Mouse (Mus musculus): ENCODE results near the gene Agpat1. TPM values are rescaled to one million over a fixed set of nuclear protein-coding genes. Genes with fewer than 3 reads are reported as not detected.

Gene Agpat1
- polyA plus RNA-seq, 1 experiment from 2014 or later: 56.0 TPM

DNA sequence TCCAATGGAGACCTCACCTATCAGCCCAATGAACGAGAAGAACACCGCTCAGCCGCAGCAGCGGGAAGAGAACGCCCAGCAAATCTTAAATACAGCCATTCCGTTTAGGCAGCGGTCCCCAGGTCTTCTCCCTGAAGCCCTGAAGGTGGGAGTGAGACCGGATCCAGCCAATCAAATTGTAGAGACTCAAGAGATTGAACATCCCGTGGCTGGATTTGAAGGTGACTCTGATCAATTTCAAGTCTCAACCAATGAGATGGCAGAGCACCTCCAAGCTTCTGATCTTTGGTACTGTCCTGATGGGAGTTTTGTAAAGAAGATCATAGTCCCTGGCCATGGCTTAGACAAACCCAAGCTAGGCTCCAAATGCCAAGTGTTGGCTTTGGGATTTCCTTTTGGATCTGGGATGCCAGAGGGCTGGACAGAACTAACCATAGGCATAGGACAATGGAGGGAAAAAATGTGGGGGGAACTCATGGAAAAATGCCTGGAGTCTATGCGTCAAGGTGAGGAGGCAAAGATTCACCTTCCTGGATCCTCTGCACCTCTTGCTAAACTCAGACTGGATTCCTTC, 41.3 kb downstream of the Agpat1 start:
- no peak for ATAC-seq (ENCODE audit: low read depth)

DNA sequence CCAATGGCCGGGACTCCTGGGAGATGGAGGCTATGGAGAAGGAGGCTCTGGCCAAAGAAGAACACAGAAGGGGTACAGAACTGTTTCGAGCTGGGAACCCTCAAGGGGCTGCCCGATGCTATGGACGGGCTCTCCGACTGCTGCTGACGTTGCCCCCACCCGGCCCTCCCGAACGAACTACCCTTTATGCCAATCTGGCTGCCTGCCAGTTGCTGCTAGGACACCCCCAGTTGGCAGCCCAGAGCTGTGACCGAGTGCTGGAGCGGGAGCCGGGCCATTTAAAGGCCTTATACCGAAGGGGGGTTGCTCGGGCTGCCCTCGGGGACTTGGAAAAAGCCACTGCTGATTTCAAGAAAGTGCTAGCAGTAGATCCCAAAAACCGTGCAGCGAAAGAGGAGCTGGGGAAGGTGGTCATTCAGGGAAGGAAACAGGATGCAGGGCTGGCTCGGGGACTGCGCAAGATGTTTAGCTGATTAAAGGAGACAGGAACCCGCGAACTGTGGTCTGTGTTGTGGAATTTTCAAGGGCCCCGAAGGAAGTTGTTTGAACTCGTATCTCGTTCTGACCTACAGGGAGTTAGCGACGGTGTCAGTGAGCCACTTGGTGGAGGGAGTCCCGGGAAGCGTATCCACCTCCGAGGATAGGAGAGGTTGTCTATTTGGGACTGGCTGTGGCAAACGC, 41.9 kb downstream of the Agpat1 start:
- H3K4me1 ChIP-seq (replicated peaks; ENCODE audit: control insufficient read depth, insufficient read depth, low read length): peaks cover 24% of the 10 kb centered on the region
- no peak overlapping the region; the same call in 1 of the 2 replicates for H3K27ac ChIP-seq (ENCODE audit: low read length)
- WGBS: 82% methylated on average over 30 of the region's 30 CpGs
- no peak for ATAC-seq (ENCODE audit: low read depth)
- peak overlapping the region; percentile 40 for H3K4me2 ChIP-seq (ENCODE audit: low read depth, low read length)
- H3K4me3 ChIP-seq (ENCODE audit: low read length): no peak overlapping the region; the same call in 1 of the 2 replicates
- H3K36me3 ChIP-seq (ENCODE audit: control insufficient read depth, insufficient read depth, low read length): peaks cover 5% of the 10 kb centered on the region
- H3K9me3 ChIP-seq (ENCODE audit: control insufficient read depth, low read length): no peaks in the 10 kb centered on the region
- H3K9ac ChIP-seq (ENCODE audit: low read length): no peak overlapping the region
- H3K27me3 ChIP-seq (ENCODE audit: control insufficient read depth, insufficient read depth, low read depth, low read length): no peaks in the 10 kb centered on the region

More for the DNA sequence above, 41.3 kb downstream of the Agpat1 start:
- Histone ChIP-seq H3K36me3 (ENCODE audit: control insufficient read depth, insufficient read depth, low read length) (peaks cover under 1% of the 10 kb centered on the region; the same call in 1 of the 2 replicates), H3K4me2 (ENCODE audit: low read depth, low read length) (peak overlapping the region; percentile 79), H3K4me3 (ENCODE audit: low read length) (peak overlapping the region; percentile 77), H3K9me3 (ENCODE audit: control insufficient read depth, low read length) (no peaks in the 10 kb centered on the region), H3K27me3 (ENCODE audit: control insufficient read depth, insufficient read depth, low read depth, low read length) (no peaks in the 10 kb centered on the region), H3K27ac (ENCODE audit: low read length) (no peak overlapping the region), H3K9ac (ENCODE audit: low read length) (peak overlapping the region; percentile 74), H3K4me1 (replicated peaks; ENCODE audit: control insufficient read depth, insufficient read depth, low read length) (peaks cover 24% of the 10 kb centered on the region)
- 37% methylated on average over 10 of the region's 10 CpGs for WGBS

DNA sequence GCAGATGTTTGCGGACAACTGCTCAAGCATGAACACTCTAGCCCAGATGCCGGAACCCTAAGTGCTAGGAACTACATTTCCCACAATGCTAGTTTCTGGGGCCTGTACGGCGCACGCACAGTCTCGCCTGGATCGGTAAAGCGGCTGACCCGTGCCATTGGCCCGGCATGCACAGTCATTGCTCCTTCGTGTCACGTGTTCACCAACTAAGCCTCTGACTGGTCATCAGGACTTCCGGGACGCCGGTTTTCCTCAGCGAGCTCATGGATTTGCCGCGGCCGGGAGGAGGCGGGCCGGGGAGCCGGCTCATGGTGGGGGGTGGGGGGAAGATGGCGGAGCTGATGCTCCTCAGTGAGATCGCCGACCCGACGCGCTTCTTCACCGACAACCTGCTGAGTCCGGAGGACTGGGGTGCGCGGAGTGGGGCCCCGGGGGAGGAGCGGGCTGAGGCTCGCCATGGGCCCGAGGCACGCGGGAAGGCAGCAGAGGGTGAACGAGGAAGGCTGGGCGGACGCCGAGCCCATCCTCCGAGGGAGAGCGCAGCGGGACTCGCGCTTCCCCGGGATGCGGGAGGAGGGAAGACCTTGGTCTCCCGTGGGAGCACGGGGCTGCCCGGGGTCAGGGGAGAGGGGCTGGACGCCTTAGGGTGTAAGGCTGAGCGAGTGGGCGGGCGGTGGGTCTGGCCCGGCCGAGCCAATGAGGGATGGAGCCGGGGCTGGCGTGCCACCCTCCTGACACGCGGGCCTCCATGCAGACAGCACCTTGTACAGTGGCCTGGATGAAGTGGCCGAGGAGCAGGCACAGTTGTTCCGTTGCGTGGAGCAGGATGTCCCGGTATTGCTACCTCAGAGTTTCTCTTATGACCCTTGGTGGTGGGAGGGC, 43.1 kb downstream of the Agpat1 start, which contains the start of gene Atf6b:
TSS of gene Atf6b (plus strand) at position 241 of the 882 bp plus-strand sequence.
- Histone ChIP-seq H3K36me3 (ENCODE audit: control insufficient read depth, insufficient read depth, low read length) (peaks cover 12% of the 10 kb centered on the region), H3K4me2 (ENCODE audit: low read depth, low read length) (peak within 1 kb of the TSS; percentile 87), H3K27ac (ENCODE audit: low read length) (peak within 1 kb of the TSS; percentile 36; the same call in 1 of the 2 replicates), H3K4me3 (ENCODE audit: low read length) (peak within 1 kb of the TSS; percentile 84), H3K9me3 (ENCODE audit: control insufficient read depth, low read length) (no peaks in the 10 kb centered on the region), H3K9ac (ENCODE audit: low read length) (peak within 1 kb of the TSS; percentile 84), H3K27me3 (ENCODE audit: control insufficient read depth, insufficient read depth, low read depth, low read length) (no peaks in the 10 kb centered on the region), H3K4me1 (replicated peaks; ENCODE audit: control insufficient read depth, insufficient read depth, low read length) (peaks cover 24% of the 10 kb centered on the region)
- peak; percentile 97 for ATAC-seq (ENCODE audit: low read depth)
- under 1% methylated on average over 63 of the region's 66 CpGs for WGBS

DNA sequence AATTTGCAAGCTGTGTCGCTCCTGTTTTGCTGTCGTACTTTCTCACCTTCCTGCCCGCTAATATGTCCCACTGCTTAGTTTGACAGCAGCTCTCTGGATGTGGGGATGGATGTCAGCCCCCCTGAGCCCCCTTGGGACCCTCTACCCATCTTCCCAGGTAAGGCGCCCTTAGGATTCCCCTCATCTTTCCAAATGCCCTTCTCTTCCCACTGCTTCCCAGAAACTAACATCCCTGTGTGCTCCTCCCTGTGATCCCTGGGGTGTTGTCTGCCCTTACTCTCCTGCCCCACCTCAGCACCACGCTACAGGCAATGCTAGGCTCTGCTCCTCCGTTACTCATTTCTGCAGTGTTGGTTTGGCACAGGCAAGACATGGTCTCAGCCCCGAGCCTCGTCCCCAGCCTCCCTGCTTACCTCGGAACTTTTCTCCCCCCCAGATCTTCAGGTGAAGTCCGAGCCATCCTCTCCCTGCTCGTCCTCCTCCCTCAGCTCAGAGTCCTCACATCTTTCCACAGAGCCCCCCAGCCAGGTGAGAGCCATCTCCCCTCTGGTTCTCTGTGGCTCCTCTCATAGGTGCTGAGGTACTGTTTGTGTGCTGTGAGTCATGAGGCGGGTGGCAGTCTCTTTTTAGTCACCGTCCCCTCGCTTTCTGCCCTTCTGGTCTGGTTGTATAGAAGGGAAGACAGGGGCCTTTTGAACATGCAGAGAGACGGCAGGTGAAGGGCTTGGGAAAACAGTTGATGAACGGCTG, 44.3 kb downstream of the Agpat1 start:
- H3K9ac ChIP-seq (ENCODE audit: low read length): no peak overlapping the region
- no peaks in the 10 kb centered on the region for H3K27me3 ChIP-seq (ENCODE audit: control insufficient read depth, insufficient read depth, low read depth, low read length)
- 80% methylated on average over 16 of the region's 16 CpGs for WGBS

DNA sequence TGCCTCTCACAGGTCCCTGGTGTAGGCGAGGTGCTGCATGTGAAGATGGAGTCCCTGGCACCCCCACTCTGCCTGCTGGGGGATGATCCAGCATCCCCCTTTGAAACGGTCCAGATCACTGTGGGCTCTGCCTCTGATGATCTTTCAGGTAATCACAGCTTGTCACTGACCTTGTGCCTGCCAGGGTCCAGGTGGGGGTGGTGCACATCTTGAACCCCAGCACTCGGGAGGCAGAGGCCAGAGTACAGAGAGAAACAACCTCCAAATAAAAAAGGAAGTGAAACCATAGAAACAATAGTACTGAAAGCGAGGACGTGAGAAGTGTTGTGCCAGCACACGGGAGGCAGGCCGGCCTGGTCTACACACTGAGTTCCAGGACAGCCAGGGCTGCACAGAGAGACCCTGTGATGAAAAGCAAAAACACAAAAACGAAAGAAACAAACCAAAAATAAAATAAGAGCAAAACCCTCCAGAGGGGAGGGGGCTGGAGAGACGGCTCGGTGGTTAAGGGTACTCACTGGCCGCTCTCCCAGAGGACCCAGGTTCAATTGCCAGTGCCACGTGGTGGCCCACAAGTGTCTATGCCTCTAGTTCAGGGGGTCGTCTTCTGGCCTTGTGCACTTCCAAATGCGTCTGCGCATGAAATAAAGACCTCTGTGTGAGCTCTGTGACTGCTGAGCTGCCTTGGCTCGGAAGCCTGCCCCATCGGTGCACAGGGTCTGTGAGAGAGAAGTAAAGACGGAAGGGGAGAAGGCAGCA, 45.2 kb downstream of the Agpat1 start:
- H3K36me3 ChIP-seq (ENCODE audit: control insufficient read depth, insufficient read depth, low read length): peaks cover 13% of the 10 kb centered on the region
- H3K4me3 ChIP-seq (ENCODE audit: low read length): no peak overlapping the region
- ATAC-seq (ENCODE audit: low read depth): no peak
- no peak overlapping the region for H3K9ac ChIP-seq (ENCODE audit: low read length)
- no peaks in the 10 kb centered on the region for H3K27me3 ChIP-seq (ENCODE audit: control insufficient read depth, insufficient read depth, low read depth, low read length)
- H3K4me2 ChIP-seq (ENCODE audit: low read depth, low read length): no peak overlapping the region
- no peak overlapping the region for H3K27ac ChIP-seq (ENCODE audit: low read length)
- peaks cover 23% of the 10 kb centered on the region for H3K4me1 ChIP-seq (replicated peaks; ENCODE audit: control insufficient read depth, insufficient read depth, low read length)
- no peaks in the 10 kb centered on the region for H3K9me3 ChIP-seq (ENCODE audit: control insufficient read depth, low read length)
- 80% methylated on average over 18 of the region's 18 CpGs for WGBS

More for the DNA sequence above, 44.3 kb downstream of the Agpat1 start:
- peak overlapping the region; percentile 87 for H3K4me2 ChIP-seq (ENCODE audit: low read depth, low read length)
- H3K4me3 ChIP-seq (ENCODE audit: low read length): no peak overlapping the region
- ATAC-seq (ENCODE audit: low read depth): no peak
- peaks cover 13% of the 10 kb centered on the region for H3K36me3 ChIP-seq (ENCODE audit: control insufficient read depth, insufficient read depth, low read length)
- H3K9me3 ChIP-seq (ENCODE audit: control insufficient read depth, low read length): no peaks in the 10 kb centered on the region
- H3K27ac ChIP-seq (ENCODE audit: low read length): no peak overlapping the region
- H3K4me1 ChIP-seq (replicated peaks; ENCODE audit: control insufficient read depth, insufficient read depth, low read length): peaks cover 24% of the 10 kb centered on the region

DNA sequence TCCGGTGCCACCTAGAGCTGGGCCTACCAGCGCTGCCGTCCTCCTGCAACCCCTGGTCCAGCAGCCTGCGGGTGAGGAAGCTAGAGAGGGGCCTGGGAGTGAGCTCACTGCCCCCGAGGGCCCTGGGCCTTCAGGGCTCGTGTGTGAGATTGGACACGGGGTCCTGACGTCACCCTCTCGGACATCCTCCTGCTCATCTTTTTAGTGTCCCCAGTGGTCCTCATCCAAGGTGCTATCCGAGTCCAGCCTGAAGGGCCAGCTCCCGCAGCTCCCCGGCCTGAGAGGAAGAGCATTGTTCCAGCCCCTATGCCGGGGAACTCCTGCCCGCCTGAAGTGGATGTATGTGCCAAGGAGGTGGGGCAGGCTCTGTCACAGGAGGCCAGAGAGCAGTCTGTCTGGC, 46.7 kb downstream of the Agpat1 start:
- Histone ChIP-seq H3K9ac (ENCODE audit: low read length) (no peak overlapping the region), H3K27me3 (ENCODE audit: control insufficient read depth, insufficient read depth, low read depth, low read length) (no peaks in the 10 kb centered on the region), H3K4me3 (ENCODE audit: low read length) (no peak overlapping the region), H3K36me3 (ENCODE audit: control insufficient read depth, insufficient read depth, low read length) (peaks cover 13% of the 10 kb centered on the region), H3K27ac (ENCODE audit: low read length) (no peak overlapping the region), H3K4me1 (replicated peaks; ENCODE audit: control insufficient read depth, insufficient read depth, low read length) (peaks cover 26% of the 10 kb centered on the region), H3K9me3 (ENCODE audit: control insufficient read depth, low read length) (no peaks in the 10 kb centered on the region), H3K4me2 (ENCODE audit: low read depth, low read length) (no peak overlapping the region)
- WGBS: 91% methylated on average over 14 of the region's 14 CpGs
- ATAC-seq (ENCODE audit: low read depth): no peak

GRCm38 (mm10) chr17:34651507-34652221, 47.6 kb downstream of the Agpat1 start:
- ATAC-seq (ENCODE audit: low read depth): no peak
- Histone ChIP-seq H3K27me3 (ENCODE audit: control insufficient read depth, insufficient read depth, low read depth, low read length) (no peaks in the 10 kb centered on the region), H3K9me3 (ENCODE audit: control insufficient read depth, low read length) (no peaks in the 10 kb centered on the region), H3K4me1 (replicated peaks; ENCODE audit: control insufficient read depth, insufficient read depth, low read length) (peaks cover 25% of the 10 kb centered on the region), H3K4me3 (ENCODE audit: low read length) (no peak overlapping the region), H3K36me3 (ENCODE audit: control insufficient read depth, insufficient read depth, low read length) (peaks cover 13% of the 10 kb centered on the region), H3K4me2 (ENCODE audit: low read depth, low read length) (no peak overlapping the region), H3K9ac (ENCODE audit: low read length) (no peak overlapping the region), H3K27ac (ENCODE audit: low read length) (no peak overlapping the region)
- 47% methylated on average over 19 of the region's 19 CpGs for WGBS

DNA sequence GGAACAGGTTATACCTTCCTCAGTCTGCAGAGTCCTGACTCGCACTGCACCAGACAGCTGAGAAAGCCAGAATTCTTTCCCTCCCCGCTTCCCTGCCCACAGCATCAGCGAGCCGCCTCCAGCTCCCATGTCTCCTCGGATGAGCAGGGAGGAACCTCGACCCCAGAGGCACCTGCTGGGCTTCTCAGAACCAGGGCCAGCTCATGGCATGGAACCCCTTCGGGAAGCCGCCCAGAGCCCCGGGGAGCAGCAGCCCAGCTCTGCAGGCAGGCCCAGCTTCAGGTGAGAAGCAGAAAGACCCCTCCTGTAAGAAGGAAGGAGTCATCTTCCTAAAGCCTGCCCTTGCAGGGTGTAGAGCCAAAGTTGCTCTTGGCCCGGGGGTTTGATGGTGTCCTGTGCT, 48.5 kb downstream of the Agpat1 start:
- ATAC-seq (ENCODE audit: low read depth): no peak
- peaks cover 25% of the 10 kb centered on the region for H3K4me1 ChIP-seq (replicated peaks; ENCODE audit: control insufficient read depth, insufficient read depth, low read length)
- 90% methylated on average over 10 of the region's 10 CpGs for WGBS
- H3K9me3 ChIP-seq (ENCODE audit: control insufficient read depth, low read length): no peaks in the 10 kb centered on the region
- H3K4me3 ChIP-seq (ENCODE audit: low read length): no peak overlapping the region
- peaks cover 13% of the 10 kb centered on the region for H3K36me3 ChIP-seq (ENCODE audit: control insufficient read depth, insufficient read depth, low read length)
- no peak overlapping the region for H3K4me2 ChIP-seq (ENCODE audit: low read depth, low read length)
- no peaks in the 10 kb centered on the region for H3K27me3 ChIP-seq (ENCODE audit: control insufficient read depth, insufficient read depth, low read depth, low read length)
- no peak overlapping the region for H3K27ac ChIP-seq (ENCODE audit: low read length)
- H3K9ac ChIP-seq (ENCODE audit: low read length): no peak overlapping the region

All from lung, embryonic 16.5 days (tissue).